Mouse (Mus musculus): ENCODE measurements at regions not wholly inside any gene's neighbourhood (a gene's known extent, or its start where the extent isn't known, plus 50 kb on each side); places are given as distances from the start of the nearest gene placed in this dataset.

- TF ChIP-seq CTCF (IDR thresholded peaks at IDR 0.05; ENCODE audit: control insufficient read depth, insufficient read depth, insufficient read length) (no peak), USF1 (IDR thresholded peaks at IDR 0.05; ENCODE audit: low read depth) (no peak), MYOD1 (IDR thresholded peaks at IDR 0.05; ENCODE audit: control insufficient read depth, insufficient read length, low read depth) (no peak), MAX (IDR thresholded peaks at IDR 0.05) (no peak), MYOG (IDR thresholded peaks at IDR 0.05; ENCODE audit: control insufficient read depth, extremely low read depth, insufficient read length) (no peak), CEBPB (IDR thresholded peaks at IDR 0.05; ENCODE audit: low read depth) (no peak), FOSL1 (IDR thresholded peaks at IDR 0.05; ENCODE audit: insufficient read depth, low read length, poor library complexity, severe bottlenecking) (no peak)
Measured at GRCm38 (mm10) chr13:42574189-42574588, 106.2 kb upstream of the Phactr1 start.

All from C2C12 (cell line).